Mouse (Mus musculus): ENCODE data around the gene Corin. TPM values are rescaled to one million over a fixed set of nuclear protein-coding genes. Genes with fewer than 3 reads are reported as not detected.

The Corin gene
- polyA plus RNA-seq, 1 experiment = not detected

DNA sequence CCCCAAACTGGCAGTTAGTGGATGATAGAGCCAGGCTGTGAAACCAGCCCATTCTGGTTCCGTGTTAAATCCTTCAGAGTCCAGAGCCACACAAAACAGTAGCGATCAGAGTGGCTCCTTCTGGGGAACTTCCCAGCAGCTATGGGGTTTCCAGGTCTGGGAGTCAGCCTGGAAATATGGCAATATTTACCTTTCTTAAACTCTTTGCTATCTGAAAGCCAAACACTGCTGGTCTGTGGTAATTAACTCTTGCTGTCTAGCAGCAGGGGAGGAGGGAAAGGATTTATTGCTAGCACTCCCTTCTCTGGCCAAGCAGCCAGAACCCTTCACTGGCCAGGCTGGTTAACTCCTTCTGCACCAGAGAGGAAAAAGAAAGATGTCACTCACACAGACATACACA, 221.4 kb downstream of the Corin start:
- Histone ChIP-seq H3K27ac (ENCODE audit: insufficient read depth, low read length) (no peak overlapping the region), H3K4me3 (ENCODE audit: insufficient read depth, low read length) (no peak overlapping the region), H3K4me1 (ENCODE audit: control insufficient read depth, insufficient read depth, low read length) (no peaks in the 10 kb centered on the region)
- TF ChIP-seq CTCF (IDR thresholded peaks at IDR 0.05; ENCODE audit: borderline replicate concordance, insufficient read depth, low read length) (no peak), POLR2A (IDR thresholded peaks at IDR 0.05; ENCODE audit: low read depth, low read length) (no peak)

DNA sequence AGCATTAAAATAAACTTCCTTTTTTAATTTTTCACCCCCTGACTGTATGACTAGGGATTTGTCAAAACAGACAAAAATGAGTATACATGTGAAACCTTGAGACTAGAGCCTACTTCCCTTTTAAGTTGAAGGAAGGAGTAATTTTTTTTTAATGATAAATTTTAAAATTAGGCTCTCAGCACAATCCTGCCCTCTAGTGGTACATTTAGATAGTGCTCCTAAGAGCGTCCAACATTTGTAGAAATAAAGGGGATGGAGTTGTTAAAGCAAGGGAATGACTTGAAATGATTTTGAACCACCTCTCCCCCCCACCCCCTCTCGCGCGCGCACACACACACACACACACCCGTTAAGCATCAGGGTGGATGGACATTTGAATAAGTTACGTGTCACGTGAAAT, 234.6 kb downstream of the Corin start:
- H3K4me3 ChIP-seq (ENCODE audit: insufficient read depth, low read length) = no peak overlapping the region
- H3K4me1 ChIP-seq (ENCODE audit: control insufficient read depth, insufficient read depth, low read length) = no peaks in the 10 kb centered on the region
- no peak overlapping the region for H3K27ac ChIP-seq (ENCODE audit: insufficient read depth, low read length)
- TF ChIP-seq POLR2A (IDR thresholded peaks at IDR 0.05; ENCODE audit: low read depth, low read length) (no peak), CTCF (IDR thresholded peaks at IDR 0.05; ENCODE audit: borderline replicate concordance, insufficient read depth, low read length) (no peak)

DNA sequence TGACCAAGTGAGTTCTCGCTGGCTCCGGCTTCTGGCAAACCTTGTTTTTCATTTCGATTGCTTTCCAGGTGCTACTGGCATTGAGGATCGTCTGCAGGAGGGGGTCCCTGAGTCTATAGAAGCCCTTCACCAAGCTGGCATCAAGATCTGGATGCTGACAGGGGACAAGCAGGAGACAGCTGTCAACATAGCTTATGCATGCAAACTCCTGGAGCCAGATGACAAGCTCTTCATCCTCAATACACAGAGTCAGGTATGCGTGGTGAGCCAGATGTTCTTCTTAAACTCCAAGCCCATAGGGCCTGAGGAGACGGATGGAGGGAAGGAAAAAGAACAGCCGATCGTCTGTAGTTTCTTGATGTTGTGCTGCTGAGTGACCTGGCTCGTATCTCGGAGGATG, 235.1 kb downstream of the Corin start:
- TF ChIP-seq POLR2A (IDR thresholded peaks at IDR 0.05; ENCODE audit: low read depth, low read length) (no peak), CTCF (IDR thresholded peaks at IDR 0.05; ENCODE audit: borderline replicate concordance, insufficient read depth, low read length) (no peak)
- H3K4me3 ChIP-seq (ENCODE audit: insufficient read depth, low read length) = no peak overlapping the region
- H3K27ac ChIP-seq (ENCODE audit: insufficient read depth, low read length) = no peak overlapping the region
- H3K4me1 ChIP-seq (ENCODE audit: control insufficient read depth, insufficient read depth, low read length) = no peaks in the 10 kb centered on the region

GRCm38 (mm10) chr5:72266955-72267535, 237.2 kb downstream of the Corin start:
- no peak for TF ChIP-seq POLR2A (IDR thresholded peaks at IDR 0.05; ENCODE audit: low read depth, low read length)
- H3K4me1 ChIP-seq (ENCODE audit: control insufficient read depth, insufficient read depth, low read length) = no peaks in the 10 kb centered on the region
- H3K27ac ChIP-seq (ENCODE audit: insufficient read depth, low read length) = no peak overlapping the region
- no peak overlapping the region for H3K4me3 ChIP-seq (ENCODE audit: insufficient read depth, low read length)

DNA sequence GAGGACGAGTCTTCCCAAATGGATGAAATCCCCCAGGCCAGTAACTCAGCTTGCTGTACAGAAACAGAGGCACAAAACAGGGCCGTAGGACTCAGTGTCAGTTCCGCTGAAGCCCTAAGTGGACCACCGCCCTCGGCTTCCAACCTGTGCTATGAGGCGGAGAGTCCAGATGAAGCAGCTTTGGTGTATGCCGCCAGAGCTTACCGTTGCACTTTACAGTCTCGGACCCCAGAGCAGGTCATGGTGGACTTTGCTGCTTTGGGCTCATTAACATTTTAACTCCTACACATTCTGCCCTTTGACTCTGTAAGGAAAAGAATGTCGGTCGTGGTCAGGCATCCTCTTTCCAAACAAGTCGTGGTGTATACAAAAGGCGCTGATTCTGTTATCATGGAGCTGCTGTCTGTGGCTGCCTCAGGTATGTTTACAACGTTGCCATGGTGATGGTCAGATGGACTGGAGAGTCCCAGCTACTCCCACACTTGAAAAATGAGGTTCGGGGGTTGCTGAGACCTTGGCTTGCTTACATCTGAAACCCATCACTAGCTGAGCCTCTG, 240.0 kb downstream of the Corin start:
- TF ChIP-seq CTCF (IDR thresholded peaks at IDR 0.05; ENCODE audit: borderline replicate concordance, insufficient read depth, low read length) = no peak
- TF ChIP-seq POLR2A (IDR thresholded peaks at IDR 0.05; ENCODE audit: low read depth, low read length) = no peak
- no peak overlapping the region for H3K27ac ChIP-seq (ENCODE audit: insufficient read depth, low read length)
- H3K4me1 ChIP-seq (ENCODE audit: control insufficient read depth, insufficient read depth, low read length) = no peaks in the 10 kb centered on the region
- H3K4me3 ChIP-seq (ENCODE audit: insufficient read depth, low read length) = no peak overlapping the region

GRCm38 (mm10) chr5:72261802-72262324, 242.4 kb downstream of the Corin start:
- H3K27ac ChIP-seq (ENCODE audit: insufficient read depth, low read length) = no peak overlapping the region
- no peaks in the 10 kb centered on the region for H3K4me1 ChIP-seq (ENCODE audit: control insufficient read depth, insufficient read depth, low read length)
- TF ChIP-seq CTCF (IDR thresholded peaks at IDR 0.05; ENCODE audit: borderline replicate concordance, insufficient read depth, low read length) (no peak), POLR2A (IDR thresholded peaks at IDR 0.05; ENCODE audit: low read depth, low read length) (no peak)
- no peak overlapping the region for H3K4me3 ChIP-seq (ENCODE audit: insufficient read depth, low read length)

DNA sequence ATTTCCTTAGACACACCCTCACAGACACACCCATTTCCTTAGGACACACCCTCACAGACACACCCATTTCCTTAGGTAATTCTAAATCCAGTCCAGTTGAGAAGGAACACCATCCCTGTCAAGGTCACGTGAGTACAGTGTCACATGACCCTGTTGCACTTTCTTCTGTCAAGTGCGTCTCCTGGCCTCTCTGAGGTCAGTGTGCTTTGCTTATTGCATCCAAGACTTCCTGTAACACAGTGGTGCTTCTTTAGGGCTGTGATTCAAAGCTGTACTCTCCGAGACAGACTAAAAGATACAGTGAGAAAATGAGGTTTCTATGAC, 245.0 kb downstream of the Corin start:
- Histone ChIP-seq H3K27ac (ENCODE audit: insufficient read depth, low read length) (no peak overlapping the region), H3K4me1 (ENCODE audit: control insufficient read depth, insufficient read depth, low read length) (no peaks in the 10 kb centered on the region), H3K4me3 (ENCODE audit: insufficient read depth, low read length) (no peak overlapping the region)
- TF ChIP-seq CTCF (IDR thresholded peaks at IDR 0.05; ENCODE audit: borderline replicate concordance, insufficient read depth, low read length) (no peak), POLR2A (IDR thresholded peaks at IDR 0.05; ENCODE audit: low read depth, low read length) (no peak)

GRCm38 (mm10) chr5:72258409-72259297, 245.6 kb downstream of the Corin start:
- Histone ChIP-seq H3K4me1 (ENCODE audit: control insufficient read depth, insufficient read depth, low read length) (no peaks in the 10 kb centered on the region), H3K4me3 (ENCODE audit: insufficient read depth, low read length) (no peak overlapping the region), H3K27ac (ENCODE audit: insufficient read depth, low read length) (no peak overlapping the region)
- no peak for TF ChIP-seq CTCF (IDR thresholded peaks at IDR 0.05; ENCODE audit: borderline replicate concordance, insufficient read depth, low read length)
- TF ChIP-seq POLR2A (IDR thresholded peaks at IDR 0.05; ENCODE audit: low read depth, low read length) = no peak

DNA sequence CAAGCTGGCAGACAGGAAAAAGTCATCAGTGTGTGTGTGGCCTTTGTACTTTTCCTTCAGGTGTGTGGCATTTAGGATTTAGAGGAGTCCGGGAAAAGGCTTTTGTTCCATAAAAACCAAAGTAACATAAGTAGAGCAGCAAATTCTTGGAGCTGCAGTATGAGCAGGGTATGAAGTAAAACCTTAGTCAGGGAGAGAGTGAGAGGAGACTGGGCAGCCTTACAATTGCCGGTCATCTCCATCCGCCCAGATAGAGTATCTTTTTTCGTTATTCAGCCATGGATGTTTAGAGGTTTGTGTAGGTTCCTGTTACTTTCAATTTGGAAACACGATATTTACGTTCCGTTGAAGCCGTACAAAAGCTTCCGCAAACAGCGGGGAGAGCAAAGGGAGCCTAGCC, 247.2 kb downstream of the Corin start:
- H3K27ac ChIP-seq (ENCODE audit: insufficient read depth, low read length) = no peak overlapping the region
- no peak overlapping the region for H3K4me3 ChIP-seq (ENCODE audit: insufficient read depth, low read length)
- H3K4me1 ChIP-seq (ENCODE audit: control insufficient read depth, insufficient read depth, low read length) = no peaks in the 10 kb centered on the region
- TF ChIP-seq CTCF (IDR thresholded peaks at IDR 0.05; ENCODE audit: borderline replicate concordance, insufficient read depth, low read length) (no peak), POLR2A (IDR thresholded peaks at IDR 0.05; ENCODE audit: low read depth, low read length) (no peak)

DNA sequence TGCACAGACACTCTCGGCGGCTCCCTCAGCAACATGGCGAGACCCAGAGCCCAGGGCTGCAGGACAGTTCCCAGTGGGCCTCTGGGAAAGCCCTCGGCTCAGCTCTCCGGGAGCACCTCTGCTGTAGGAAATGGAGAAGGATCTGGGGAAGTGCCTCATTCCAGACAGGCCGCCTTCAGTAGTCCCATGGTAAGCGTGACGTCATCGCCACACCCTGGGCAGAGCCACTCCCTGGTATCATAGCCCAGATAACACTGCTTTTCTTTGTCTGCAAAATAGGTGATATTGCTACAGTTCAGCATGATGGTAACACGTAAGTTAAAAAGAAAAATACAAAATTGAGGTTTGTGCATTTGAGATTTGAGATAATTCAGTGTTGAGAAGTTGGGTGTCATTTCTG, 249.3 kb downstream of the Corin start:
- no peak overlapping the region for H3K4me3 ChIP-seq (ENCODE audit: insufficient read depth, low read length)
- no peak for TF ChIP-seq POLR2A (IDR thresholded peaks at IDR 0.05; ENCODE audit: low read depth, low read length)
- TF ChIP-seq CTCF (IDR thresholded peaks at IDR 0.05; ENCODE audit: borderline replicate concordance, insufficient read depth, low read length) = no peak
- H3K4me1 ChIP-seq (ENCODE audit: control insufficient read depth, insufficient read depth, low read length) = no peaks in the 10 kb centered on the region
- no peak overlapping the region for H3K27ac ChIP-seq (ENCODE audit: insufficient read depth, low read length)

Measured in embryonic fibroblast, embryonic 13.5 days (primary cell).